Mouse (Mus musculus): ENCODE measurements around the gene Tnfrsf25. TPM values are rescaled to one million over a fixed set of nuclear protein-coding genes. Genes with fewer than 3 reads are reported as not detected.

Gene Tnfrsf25
- total and polyA plus RNA-seq, 3 experiments: 1.5 TPM; not detected in 2

DNA sequence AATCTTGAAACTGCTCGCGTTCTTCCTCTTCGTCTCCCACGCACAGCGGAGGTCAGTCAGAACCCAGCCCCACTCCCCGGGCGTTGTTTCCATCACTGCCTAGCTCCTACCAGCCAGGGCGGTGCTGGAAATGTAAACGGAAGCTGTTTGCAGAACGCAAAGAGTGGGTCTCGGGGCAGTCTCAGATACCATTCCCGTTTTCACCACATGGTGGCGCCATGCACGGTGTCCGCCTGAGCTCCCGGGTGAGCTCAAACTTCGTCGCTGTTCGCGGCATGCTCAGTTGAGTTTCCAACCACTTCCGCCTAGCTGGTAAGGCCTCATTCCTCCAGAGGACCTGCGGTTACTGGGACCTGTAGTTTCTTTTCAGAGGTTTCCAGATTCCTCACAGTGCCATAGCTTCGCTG is 38.0 kb downstream of the Tnfrsf25 start:
- dilution Hi-C loops (cut with MboI; ENCODE audit: extremely low pct_ligation_motif_present, extremely low pct_unique_long_range_greater_than_20kb, low sequenced_read_pairs) (no loop called here), in situ Hi-C loops (cut with MboI; ENCODE audit: low pct_ligation_motif_present, low pct_unique_long_range_greater_than_20kb, low sequenced_read_pairs) (no loop called here)
- Histone ChIP-seq H3K36me3 (replicated peaks in 1 of 2; ENCODE audit: control insufficient read depth in 1 of 2, insufficient read depth in 1 of 2, low read length in 1 of 2) (no peaks in the 10 kb centered on the region), H3K27me3 (replicated peaks) (peaks cover 77% of the 10 kb centered on the region), H3K9ac (ENCODE audit: insufficient read depth, low read depth) (no peak overlapping the region), H3K4me1 (ENCODE audit: control insufficient read depth in 1 of 2, insufficient read depth in 2 of 2) (peaks cover 11 to 21% of the 10 kb centered on the region in 2 experiments), H3K4me3 (replicated peaks in 1 of 3; ENCODE audit: low read depth in 2 of 3, low read length in 2 of 3, poor library complexity in 1 of 3) (no peak overlapping the region), H3K9me3 (replicated peaks; ENCODE audit: low read length) (peaks cover 6% of the 10 kb centered on the region), H3K27ac (ENCODE audit: insufficient read depth, low read depth) (no peak overlapping the region), H3K79me2 (replicated peaks; ENCODE audit: control insufficient read depth, extremely low read depth, insufficient read depth, poor library complexity, severe bottlenecking) (no peaks in the 10 kb centered on the region), H3K4me2 (ENCODE audit: insufficient read depth, low read depth, poor library complexity, severe bottlenecking) (peak overlapping the region; percentile 60)
- DNase-seq (ENCODE audit: extremely low read depth): peak; percentile 95
- peak; percentile 41; the same call in 1 of the 2 replicates for TF ChIP-seq POLR2A (IDR thresholded peaks at IDR 0.05; ENCODE audit: low read depth, low read length)
- peak; percentile 71; the same call in 1 of the 2 replicates for TF ChIP-seq MAFK (IDR thresholded peaks at IDR 0.05; ENCODE audit: insufficient replicate concordance, low read length)
- TF ChIP-seq EP300 (IDR thresholded peaks at IDR 0.05; ENCODE audit: low read length): peak; percentile 70
- 0 out of 2 replicates have a peak, but pooled peaks have one; percentile 28 for TF ChIP-seq KAT2A (IDR thresholded peaks at IDR 0.05; ENCODE audit: insufficient replicate concordance, low read length)
- TF ChIP-seq RCOR1 (conservative IDR thresholded peaks at IDR 0.05; ENCODE audit: low read depth, low read length): no peak
- peak; percentile 42 for TF ChIP-seq RAD21 (IDR thresholded peaks at IDR 0.05; ENCODE audit: low read depth, low read length)
- TF ChIP-seq MAX (IDR thresholded peaks at IDR 0.05; ENCODE audit: low read length): peak; percentile 95
- no peak for TF ChIP-seq CHD2 (IDR thresholded peaks at IDR 0.05; ENCODE audit: low read length)
- peak; percentile 95 for TF ChIP-seq UBTF (IDR thresholded peaks at IDR 0.05; ENCODE audit: low read depth, low read length)
- peak; percentile 89 for TF ChIP-seq ELF1 (IDR thresholded peaks at IDR 0.05; ENCODE audit: low read depth, low read length)
- peak; percentile 53; the same call in 1 of the 2 replicates for TF ChIP-seq TCF12 (IDR thresholded peaks at IDR 0.05; ENCODE audit: low read depth, low read length)
- TF ChIP-seq MYC (IDR thresholded peaks at IDR 0.05; ENCODE audit: low read depth, low read length): peak; percentile 76
- TF ChIP-seq IRF4 (IDR thresholded peaks at IDR 0.05; ENCODE audit: low read depth, low read length): peak; percentile 81
- no peak for TF ChIP-seq JUN (IDR thresholded peaks at IDR 0.05; ENCODE audit: insufficient read depth, low read depth, low read length)
- TF ChIP-seq TBP (conservative IDR thresholded peaks at IDR 0.05; ENCODE audit: low read depth, low read length): peak; percentile 93
- TF ChIP-seq JUND (conservative IDR thresholded peaks at IDR 0.05; ENCODE audit: low read depth, low read length): peak; percentile 52; the same call in 1 of the 2 replicates
- peak; percentile 79 to 89 for TF ChIP-seq CTCF (conservative IDR thresholded peaks at IDR 0.05 in 1 of 2, IDR thresholded peaks at IDR 0.05 in 1 of 2; ENCODE audit: low read depth in 2 of 2, low read length in 2 of 2)
- TF ChIP-seq ZC3H11A (IDR thresholded peaks at IDR 0.05; ENCODE audit: low read depth, low read length): no peak
- TF ChIP-seq MEF2A (IDR thresholded peaks at IDR 0.05; ENCODE audit: borderline replicate concordance, low read depth, low read length): peak; percentile 72; the same call in 1 of the 2 replicates
- TF ChIP-seq NELFE (IDR thresholded peaks at IDR 0.05; ENCODE audit: low read depth, low read length): no peak
- peak; percentile 62 for TF ChIP-seq NRF1 (IDR thresholded peaks at IDR 0.05; ENCODE audit: low read depth, low read length)
- TF ChIP-seq E2F4 (IDR thresholded peaks at IDR 0.05; ENCODE audit: insufficient replicate concordance, low read depth, low read length): 0 out of 2 replicates have a peak, but pooled peaks have one; percentile 21
- peak; percentile 70 for TF ChIP-seq BHLHE40 (IDR thresholded peaks at IDR 0.05; ENCODE audit: low read depth, low read length)
- peak; percentile 53 for TF ChIP-seq SMC3 (IDR thresholded peaks at IDR 0.05; ENCODE audit: low read depth, low read length)
- peak; percentile 42; the same call in 1 of the 2 replicates for TF ChIP-seq ETS1 (conservative IDR thresholded peaks at IDR 0.05; ENCODE audit: low read depth, low read length)
- no peak for TF ChIP-seq ZKSCAN1 (IDR thresholded peaks at IDR 0.05; ENCODE audit: borderline replicate concordance, low read depth, low read length)
- no peak; the same call in 1 of the 2 replicates for TF ChIP-seq USF2 (conservative IDR thresholded peaks at IDR 0.05; ENCODE audit: low read depth, low read length)
- peak; percentile 78 for TF ChIP-seq HCFC1 (IDR thresholded peaks at IDR 0.05; ENCODE audit: low read depth, low read length)
